Comparison of ENCODE assay signal across 27 mouse cellular contexts in the genomic region with DNA sequence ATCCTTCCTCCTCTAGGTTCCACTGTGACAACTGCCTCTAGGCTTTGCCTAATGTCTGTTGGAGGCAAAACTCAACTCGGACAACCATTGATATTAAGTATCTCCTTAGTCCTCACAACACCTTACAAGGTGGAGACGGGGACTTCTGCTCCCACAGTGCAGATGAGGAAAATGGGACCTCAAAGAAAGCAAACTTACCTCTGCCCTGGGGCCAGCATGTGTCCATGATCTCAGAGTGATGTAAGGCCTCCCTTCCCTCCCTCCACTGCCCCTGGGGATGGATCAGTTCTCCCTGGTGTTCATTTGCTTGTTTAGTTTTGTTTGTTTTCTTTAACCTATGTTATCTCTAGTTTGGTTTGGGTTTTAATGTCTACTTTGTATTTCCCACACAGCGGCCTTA. TPM values are rescaled to one million over a fixed set of nuclear protein-coding genes. Genes with fewer than 3 reads are reported as not detected.
"Had no signal": no experiment of that assay in that cellular context is flagged by ENCODE, and none has a peak within 500 bp of the region (broad histone marks: within the 10 kb centered on the region; RNA-seq: fewer than 3 reads in every experiment).

No protein-coding gene starts in this region.

- H3K9me3 ChIP-seq: embryonic facial prominence, embryonic 10.5 days; embryonic facial prominence, embryonic 12.5 days; embryonic facial prominence, embryonic 13.5 days; embryonic facial prominence, embryonic 15.5 days; forebrain, embryonic 10.5 days; forebrain, embryonic 12.5 days; forebrain, embryonic 13.5 days; forebrain, embryonic 15.5 days; heart, embryonic 10.5 days had no signal

- DNase-seq: cerebellum, adult 9-10 months; cerebellum, adult 9-11 months; cerebellum, postnatal 10 days; cerebellum, postnatal 14 days; cerebellum, postnatal 25 days; cerebellum, postnatal 36 days; embryo, embryonic 11 days; forebrain, postnatal 0 days; gastrocnemius, adult 2 months; gastrocnemius, postnatal 10 days; gastrocnemius, postnatal 14 days; gastrocnemius, postnatal 25 days; gastrocnemius, postnatal 36 days; heart, adult 18-20 months; heart, adult 2 months had no signal

- H3K27me3 ChIP-seq: embryonic facial prominence, embryonic 12.5 days; embryonic facial prominence, embryonic 13.5 days; embryonic facial prominence, embryonic 15.5 days; forebrain, embryonic 12.5 days; forebrain, embryonic 13.5 days; forebrain, embryonic 15.5 days had no signal

- H3K4me1 ChIP-seq: embryonic facial prominence, embryonic 10.5 days; embryonic facial prominence, embryonic 12.5 days; embryonic facial prominence, embryonic 13.5 days; embryonic facial prominence, embryonic 15.5 days; forebrain, embryonic 15.5 days; heart, embryonic 10.5 days had no signal

- H3K9ac ChIP-seq: embryonic facial prominence, embryonic 12.5 days; embryonic facial prominence, embryonic 13.5 days; embryonic facial prominence, embryonic 15.5 days; forebrain, embryonic 12.5 days; forebrain, embryonic 13.5 days; forebrain, embryonic 15.5 days; forebrain, postnatal 0 days had no signal

- H3K4me2 ChIP-seq: embryonic facial prominence, embryonic 12.5 days; embryonic facial prominence, embryonic 13.5 days; embryonic facial prominence, embryonic 15.5 days; forebrain, embryonic 12.5 days; forebrain, embryonic 13.5 days; forebrain, embryonic 15.5 days had no signal

- ATAC-seq: forebrain, embryonic 13.5 days; forebrain, embryonic 14.5 days; forebrain, embryonic 15.5 days; forebrain, embryonic 16.5 days; forebrain, postnatal 0 days had no signal

- H3K27ac ChIP-seq: embryonic facial prominence, embryonic 10.5 days; embryonic facial prominence, embryonic 12.5 days; embryonic facial prominence, embryonic 13.5 days; embryonic facial prominence, embryonic 15.5 days; forebrain, embryonic 10.5 days; forebrain, embryonic 12.5 days; forebrain, embryonic 13.5 days; forebrain, embryonic 15.5 days; gastrocnemius, adult 2 months; heart, adult 2 months; heart, embryonic 10.5 days had no signal

- H3K36me3 ChIP-seq: embryonic facial prominence, embryonic 10.5 days; embryonic facial prominence, embryonic 12.5 days; embryonic facial prominence, embryonic 13.5 days; embryonic facial prominence, embryonic 15.5 days; forebrain, embryonic 10.5 days; forebrain, embryonic 12.5 days; forebrain, embryonic 15.5 days; heart, embryonic 10.5 days had no signal

- H3K4me3 ChIP-seq: embryonic facial prominence, embryonic 10.5 days; embryonic facial prominence, embryonic 12.5 days; embryonic facial prominence, embryonic 13.5 days; embryonic facial prominence, embryonic 15.5 days; erythroblast, embryonic 14.5 days; forebrain, embryonic 10.5 days; forebrain, embryonic 12.5 days; forebrain, embryonic 13.5 days; forebrain, embryonic 15.5 days; gastrocnemius, adult 2 months; heart, adult 2 months; heart, embryonic 10.5 days had no signal

RNA-seq across cellular contexts. Expression of gene Epsti1, which starts 1.5 kb away (rescaled TPM):
- polyA plus RNA-seq: forebrain, embryonic 10.5 days had no signal
